Mouse (Mus musculus) lung, postnatal 25 days (tissue): ENCODE data around the gene Mycl.

Experiments used
- DNase-seq: peaks from one replicate; pipeline ENCODE4 v3.0.0; 2022; ENCODE audit warnings: low spot score

The Mycl gene

GRCm38 (mm10) chr4:122995404-122996220, at the start of gene Mycl:
TSS of gene Mycl (plus strand) at chr4:122995652.
- peak; percentile 88 for DNase-seq

- DNase-seq = no peak
Observed at GRCm38 (mm10) chr4:122947223-122947622, 48.2 kb upstream of the Mycl start.

GRCm38 (mm10) chr4:122949096-122949495, 46.4 kb upstream of the Mycl start:
- no peak for DNase-seq

- DNase-seq = peak; percentile 65
Observed at GRCm38 (mm10) chr4:122954680-122955411, 40.6 kb upstream of the Mycl start.

- peak; percentile 93 for DNase-seq
Observed at GRCm38 (mm10) chr4:122955412-122956136, 39.9 kb upstream of the Mycl start.

GRCm38 (mm10) chr4:122956301-122956700, 39.2 kb upstream of the Mycl start:
- no peak for DNase-seq

- DNase-seq = no peak
Observed at GRCm38 (mm10) chr4:122958491-122959031, 36.9 kb upstream of the Mycl start.

GRCm38 (mm10) chr4:122959816-122960215, 35.6 kb upstream of the Mycl start:
- DNase-seq = no peak

GRCm38 (mm10) chr4:122960321-122961099, 34.9 kb upstream of the Mycl start:
- DNase-seq = peak; percentile 44

GRCm38 (mm10) chr4:122961100-122961567, 34.3 kb upstream of the Mycl start, which contains the start of gene Mfsd2a:
TSS of gene Mfsd2a (minus strand) at chr4:122961188.
- peak; percentile 64 for DNase-seq

GRCm38 (mm10) chr4:122961589-122961988, 33.9 kb upstream of the Mycl start:
- DNase-seq = no peak

- no peak for DNase-seq
Observed at GRCm38 (mm10) chr4:122962751-122963150, 32.7 kb upstream of the Mycl start.

- no peak for DNase-seq
Observed at GRCm38 (mm10) chr4:122968106-122968505, 27.3 kb upstream of the Mycl start.

GRCm38 (mm10) chr4:122971191-122971590, 24.3 kb upstream of the Mycl start:
- no peak for DNase-seq

GRCm38 (mm10) chr4:122971646-122972045, 23.8 kb upstream of the Mycl start:
- no peak for DNase-seq

GRCm38 (mm10) chr4:122972056-122972455, 23.4 kb upstream of the Mycl start:
- DNase-seq = no peak

GRCm38 (mm10) chr4:122974976-122975520, 20.4 kb upstream of the Mycl start:
- no peak for DNase-seq

GRCm38 (mm10) chr4:122976885-122977284, 18.6 kb upstream of the Mycl start:
- no peak for DNase-seq

GRCm38 (mm10) chr4:122978850-122979249, 16.6 kb upstream of the Mycl start:
- DNase-seq = no peak

- DNase-seq = no peak
Observed at GRCm38 (mm10) chr4:122979826-122980225, 15.6 kb upstream of the Mycl start.

- no peak for DNase-seq
Observed at GRCm38 (mm10) chr4:122980684-122981083, 14.8 kb upstream of the Mycl start.
